Mouse (Mus musculus) liver (tissue): ENCODE data around the gene Abi3.

ENCODE experiments used
- DNase-seq: peaks from one replicate; pipeline ENCODE4 v3.0.0-alpha.2; 2020; ENCODE audit warnings: mixed read lengths

The Abi3 gene

DNA sequence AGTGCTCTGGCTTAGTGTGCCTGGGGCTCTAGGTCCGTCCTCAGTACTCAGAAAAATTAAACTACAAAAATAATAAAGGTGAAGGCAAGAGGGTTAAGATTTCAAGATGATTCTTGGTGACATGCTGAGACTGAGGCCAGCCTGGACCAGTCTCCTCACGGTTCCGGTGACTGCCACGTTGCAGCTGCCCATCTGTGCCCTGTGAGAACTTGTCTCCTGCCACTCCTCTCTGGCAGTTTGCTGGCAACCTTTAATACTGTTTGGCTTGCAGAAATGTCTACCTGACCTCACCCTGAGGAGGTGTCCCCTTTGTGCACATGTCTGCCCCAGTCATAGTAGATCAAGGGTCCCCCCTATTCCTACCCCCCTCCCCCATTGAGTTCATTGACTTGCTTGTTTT lies 58.8 kb downstream of the Abi3 start:
- DNase-seq: no peak

DNA sequence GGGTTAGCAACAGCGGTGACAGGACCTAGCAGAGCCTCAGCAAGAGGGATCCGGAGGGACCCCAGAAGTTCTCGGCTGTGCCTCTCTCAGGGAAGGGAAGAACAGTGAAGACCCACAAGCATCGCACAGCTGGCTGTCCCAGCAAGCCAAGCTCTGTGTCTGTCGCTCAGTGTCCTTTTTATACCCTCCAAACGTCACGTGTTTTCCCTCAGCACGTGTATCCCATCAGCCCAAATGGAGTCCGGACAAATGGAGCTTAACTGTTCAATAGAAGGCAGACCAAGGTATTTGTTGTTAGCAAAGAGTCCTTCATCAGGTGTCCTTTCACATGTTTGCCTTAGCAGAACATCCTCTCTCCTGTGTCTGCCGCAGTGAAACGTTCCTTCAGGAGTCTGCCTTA lies 60.7 kb downstream of the Abi3 start:
- DNase-seq: no peak

DNA sequence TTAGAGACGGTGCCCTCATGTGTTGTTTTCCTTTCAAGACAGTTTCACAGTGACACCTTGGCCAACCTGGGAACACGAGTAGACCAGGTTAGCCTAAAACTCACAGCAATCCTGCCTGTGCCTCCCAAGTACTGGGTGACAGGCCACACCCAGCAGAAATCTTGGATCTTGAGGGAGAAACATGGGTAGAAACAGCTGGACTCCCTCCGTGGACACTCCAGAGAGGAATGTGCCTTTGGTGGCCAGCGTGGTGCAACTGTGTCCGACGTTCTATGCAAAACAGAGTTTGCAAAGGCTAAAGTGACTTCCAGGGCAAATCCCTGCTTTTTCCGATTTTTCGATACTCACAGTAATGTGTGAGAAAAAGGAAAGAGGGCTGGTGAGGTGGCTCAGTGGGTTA lies 61.8 kb downstream of the Abi3 start:
- DNase-seq: no peak
